22 mouse cellular contexts compared by ENCODE assay signal in the genomic region with DNA sequence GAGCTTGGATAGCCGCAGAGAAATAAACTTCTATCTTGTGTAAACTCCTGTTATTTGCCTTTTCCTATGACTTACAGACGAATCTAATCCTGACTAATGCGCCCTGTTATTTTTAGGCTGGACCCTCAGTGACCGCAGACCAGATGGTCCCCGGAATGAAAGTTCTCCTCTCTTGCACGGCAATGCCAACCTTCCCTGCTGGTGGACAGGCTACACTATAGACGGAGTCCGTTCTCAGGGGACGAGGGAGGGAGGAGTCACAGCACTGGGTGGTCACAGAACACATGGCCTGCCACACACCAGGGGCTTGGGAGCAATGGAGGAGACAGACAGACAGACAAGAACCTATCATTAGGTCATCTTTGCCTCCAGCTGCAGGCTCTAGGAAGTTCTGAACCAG. TPM values are rescaled to one million over a fixed set of nuclear protein-coding genes. Genes with fewer than 3 reads are reported as not detected.
DNase-seq lines count a peak whose midpoint lies in the region; ATAC-seq and TF ChIP-seq lines count a peak whose summit lies in the region.
"Had no signal": no experiment of that assay in that cellular context is flagged by ENCODE, and none has a peak within 500 bp of the region (broad histone marks: within the 10 kb centered on the region; RNA-seq: fewer than 3 reads in every experiment).

No protein-coding gene starts in this region.

- H3K4me3 ChIP-seq in heart, adult 2 months, result no peak overlapping the region
- H3K4me3 ChIP-seq in intestine, embryonic 16.5 days (ENCODE audit: low read length), result no peak overlapping the region
- H3K4me3 ChIP-seq in intestine, postnatal 0 days (ENCODE audit: low read depth, low read length), result no peak overlapping the region
- H3K4me3 ChIP-seq in brown adipose tissue, adult 24 weeks (ENCODE audit: insufficient read depth, low read depth, low read length), result no peak overlapping the region
- no peak overlapping the region for H3K4me3 ChIP-seq in small intestine, adult 2 months (ENCODE audit: low read depth, low read length)
- H3K4me3 ChIP-seq: limb, embryonic 12.5 days; liver, embryonic 13.5 days; lung, embryonic 15.5 days; neural tube, embryonic 13.5 days had no signal

- peak overlapping the region; percentile 41 for H3K9ac ChIP-seq in heart, adult 2 months (ENCODE audit: low read depth, low read length)
- no peak overlapping the region for H3K9ac ChIP-seq in intestine, embryonic 16.5 days (ENCODE audit: low read depth, low read length)
- no peak overlapping the region for H3K9ac ChIP-seq in intestine, postnatal 0 days (ENCODE audit: low read depth, low read length)
- H3K9ac ChIP-seq: limb, embryonic 12.5 days; liver, embryonic 13.5 days; lung, embryonic 15.5 days; neural tube, embryonic 13.5 days had no signal

- no peak overlapping the region for H3K4me2 ChIP-seq in intestine, embryonic 16.5 days (ENCODE audit: low read depth, low read length)
- no peak overlapping the region for H3K4me2 ChIP-seq in intestine, postnatal 0 days (replicated peaks; ENCODE audit: low read depth)
- H3K4me2 ChIP-seq: limb, embryonic 12.5 days; liver, embryonic 13.5 days; lung, embryonic 15.5 days; midbrain, embryonic 11.5 days; neural tube, embryonic 13.5 days had no signal

- ATAC-seq in intestine, embryonic 16.5 days, result no peak
- ATAC-seq in intestine, postnatal 0 days, result no peak

- intact Hi-C loops in heart, adult 2 months (cut with DNase I), result no loop called here

- no peak for TF ChIP-seq POLR2A in heart, adult 2 months (IDR thresholded peaks at IDR 0.05; ENCODE audit: insufficient read depth, low read depth, low read length)
- no peak for TF ChIP-seq POLR2A in small intestine, adult 2 months (IDR thresholded peaks at IDR 0.05; ENCODE audit: low read depth, low read length)

- peaks cover 33% of the 10 kb centered on the region for H3K4me1 ChIP-seq in heart, adult 2 months (ENCODE audit: control insufficient read depth, insufficient read depth, low read length)
- H3K4me1 ChIP-seq in intestine, embryonic 16.5 days (ENCODE audit: control insufficient read depth, insufficient read depth, low read length), result peaks cover 12% of the 10 kb centered on the region; the same call in 1 of the 2 replicates
- H3K4me1 ChIP-seq in intestine, postnatal 0 days (replicated peaks; ENCODE audit: control insufficient read depth, insufficient read depth, low read length), result no peaks in the 10 kb centered on the region
- H3K4me1 ChIP-seq in brown adipose tissue, adult 24 weeks (ENCODE audit: control insufficient read depth, insufficient read depth, insufficient read length, low read length), result peaks cover 47% of the 10 kb centered on the region
- no peaks in the 10 kb centered on the region for H3K4me1 ChIP-seq in small intestine, adult 2 months (ENCODE audit: control insufficient read depth, insufficient read depth, insufficient read length, low read length)
- H3K4me1 ChIP-seq: liver, embryonic 13.5 days had no signal

- no peaks in the 10 kb centered on the region for H3K9me3 ChIP-seq in intestine, embryonic 16.5 days (ENCODE audit: control insufficient read depth, low read length)
- H3K9me3 ChIP-seq in intestine, postnatal 0 days (ENCODE audit: control insufficient read depth), result no peaks in the 10 kb centered on the region
- H3K9me3 ChIP-seq: liver, embryonic 13.5 days; lung, embryonic 15.5 days; neural tube, embryonic 13.5 days had no signal

- no peaks in the 10 kb centered on the region; the same call in 1 of the 2 replicates for H3K36me3 ChIP-seq in heart, adult 2 months (ENCODE audit: control insufficient read depth, insufficient read depth, low read length)
- H3K36me3 ChIP-seq in intestine, embryonic 16.5 days (ENCODE audit: control insufficient read depth, insufficient read depth, low read length), result no peaks in the 10 kb centered on the region
- no peaks in the 10 kb centered on the region for H3K36me3 ChIP-seq in intestine, postnatal 0 days (ENCODE audit: control insufficient read depth, insufficient read depth)
- no peaks in the 10 kb centered on the region for H3K36me3 ChIP-seq in small intestine, adult 2 months (ENCODE audit: control insufficient read depth, insufficient read depth, low read length)
- H3K36me3 ChIP-seq: limb, embryonic 12.5 days; liver, embryonic 13.5 days; neural tube, embryonic 13.5 days had no signal

- H3K27me3 ChIP-seq in heart, adult 2 months (ENCODE audit: control insufficient read depth, insufficient read depth, low read length), result no peaks in the 10 kb centered on the region
- H3K27me3 ChIP-seq in intestine, embryonic 16.5 days (replicated peaks; ENCODE audit: control insufficient read depth, insufficient read depth, low read length), result no peaks in the 10 kb centered on the region
- no peaks in the 10 kb centered on the region for H3K27me3 ChIP-seq in intestine, postnatal 0 days (replicated peaks; ENCODE audit: control insufficient read depth, insufficient read depth, low read length)
- H3K27me3 ChIP-seq in small intestine, adult 2 months (ENCODE audit: control insufficient read depth, insufficient read depth, low read length), result no peaks in the 10 kb centered on the region
- H3K27me3 ChIP-seq: limb, embryonic 12.5 days; liver, embryonic 13.5 days; lung, embryonic 15.5 days; neural tube, embryonic 13.5 days had no signal

- DNase-seq in heart, adult 2 months, result no peak
- DNase-seq in heart, postnatal 4 days, result no peak
- no peak for DNase-seq in urinary bladder, postnatal 14 days (ENCODE audit: low spot score)
- no peak for DNase-seq in frontal cortex, postnatal 10 days (ENCODE audit: low spot score in 2 of 2)
- DNase-seq: B cell, adult 2 months; kidney, adult 8-10 months; kidney, postnatal 25 days; liver, embryonic 13.5 days had no signal

- peak overlapping the region; percentile 67 for H3K27ac ChIP-seq in heart, adult 2 months
- H3K27ac ChIP-seq in intestine, embryonic 16.5 days (ENCODE audit: low read length), result 0 out of 2 replicates have a peak overlapping the region, but pooled peaks have one; percentile 27
- H3K27ac ChIP-seq in intestine, postnatal 0 days (ENCODE audit: low read depth, low read length), result no peak overlapping the region; the same call in 1 of the 2 replicates
- peak overlapping the region; percentile 53 for H3K27ac ChIP-seq in brown adipose tissue, adult 24 weeks (replicated peaks; ENCODE audit: low read depth, low read length)
- H3K27ac ChIP-seq in small intestine, adult 2 months (ENCODE audit: insufficient read depth, low read depth, low read length), result peak overlapping the region; percentile 21; the same call in 1 of the 2 replicates
- H3K27ac ChIP-seq: limb, embryonic 12.5 days; liver, embryonic 13.5 days; lung, embryonic 15.5 days; macrophage; neural tube, embryonic 13.5 days had no signal

- no peak for TF ChIP-seq CTCF in heart, adult 2 months (IDR thresholded peaks at IDR 0.05)
- no peak for TF ChIP-seq CTCF in intestine, postnatal 0 days (IDR thresholded peaks at IDR 0.05; ENCODE audit: low read depth)
- no peak for TF ChIP-seq CTCF in small intestine, adult 2 months (IDR thresholded peaks at IDR 0.05; ENCODE audit: extremely low read depth, insufficient read length, insufficient replicate concordance, low read depth, low read length)

- no peak for TF ChIP-seq EP300 in heart, adult 2 months (IDR thresholded peaks at IDR 0.05; ENCODE audit: insufficient read depth, low read depth, low read length)

- 0 out of 2 replicates have a peak, but pooled peaks cover 2% of the 10 kb centered on the region for H3K79me2 ChIP-seq in heart, adult 2 months (replicated peaks; ENCODE audit: control insufficient read depth, insufficient read depth, low read length)

- WGBS in heart, adult 2 months, result 48% methylated on average over 9 of the region's 9 CpGs
- WGBS in intestine, embryonic 16.5 days, result 62% methylated on average over 9 of the region's 9 CpGs
- 51% methylated on average over 9 of the region's 9 CpGs for WGBS in intestine, postnatal 0 days
- WGBS in small intestine, adult 2 months, result 48% methylated on average over 9 of the region's 9 CpGs

RNA-seq across cellular contexts. Expression of gene Pald1, which starts 20.8 kb away (rescaled TPM):
- 10 to 100 TPM; 15.3 to 17.6 TPM for total RNA-seq in heart, adult 2 months (2021)
- polyA plus RNA-seq in heart, adult 2 months (2012; rRNA removed), result 17.7 and 20.4 TPM in 2 replicates
- total RNA-seq in heart, postnatal 4 days (2021), result 10 to 100 TPM; 38.1 to 38.9 TPM
- polyA plus RNA-seq in intestine, embryonic 16.5 days (2015; fragmentation: Nextera tagmentation; extraction: Ambion mirVana), result 13.2 and 15.0 TPM in 2 replicates
- 4.1 and 4.4 TPM in 2 replicates for polyA plus RNA-seq in intestine, postnatal 0 days (2015; fragmentation: Nextera tagmentation; extraction: Ambion mirVana)
- polyA plus RNA-seq in brown adipose tissue, adult 24 weeks (2012; ENCODE audit: insufficient read depth, insufficient read length, missing spikeins), result 22.9 and 31.9 TPM in 2 replicates
- polyA plus RNA-seq in small intestine, adult 2 months (2012; rRNA removed), result 3.0 and 3.2 TPM in 2 replicates

RNA-seq across cellular contexts. Expression of gene Nodal, which starts 55.3 kb away (rescaled TPM):
- total RNA-seq in heart, adult 2 months (2021), result under 1 TPM in 1 of 2 experiments, not detected in 1; 0.10 TPM
- polyA plus RNA-seq in heart, adult 2 months (2012; rRNA removed), result 0.04 and 0.38 TPM in 2 replicates
- total RNA-seq in heart, postnatal 4 days (2021), result under 1 TPM; 0.24 to 0.32 TPM
- 0.15 and 0.16 TPM in 2 replicates for polyA plus RNA-seq in intestine, embryonic 16.5 days (2015; fragmentation: Nextera tagmentation; extraction: Ambion mirVana)
- polyA plus RNA-seq in intestine, postnatal 0 days (2015; fragmentation: Nextera tagmentation; extraction: Ambion mirVana), result 0.10 TPM in 1 of 2 replicates, not detected in the other
- polyA plus RNA-seq in brown adipose tissue, adult 24 weeks (2012; ENCODE audit: insufficient read depth, insufficient read length, missing spikeins), result not detected in 2 replicates
- polyA plus RNA-seq in small intestine, adult 2 months (2012; rRNA removed), result 0.13 TPM in 1 of 2 replicates, not detected in the other
- total RNA-seq: adrenal gland, adult 18-20 months; heart, adult 18-20 months; layer of hippocampus, postnatal 14 days; monocyte, adult 5-6 weeks had no signal
- polyA plus RNA-seq: limb, embryonic 12.5 days; macrophage; midbrain, embryonic 11.5 days; neural tube, embryonic 13.5 days; stomach, embryonic 14.5 days had no signal
